Mouse (Mus musculus) layer of hippocampus, postnatal 10 days (tissue): ENCODE results near the gene Cyp2w1. TPM values are rescaled to one million over a fixed set of nuclear protein-coding genes. Genes with fewer than 3 reads are reported as not detected.
"Not testable (repeated sequence)": the region's sequence is repeated elsewhere in the genome, so short reads cannot be mapped to it uniquely, and the experiment has no call there.

Source experiments
- DNase-seq, 2 experiments: peaks; one replicate each; pipeline ENCODE4 v3.0.0; 2021; ENCODE audit warnings: low spot score in 2 of 2
- total RNA-seq, 2 experiments: library from RNA; stranded (reverse); gene quantifications; 2 replicates each; pipeline ENCODE4 v1.2.3; 2021

Cyp2w1 gene
- total RNA-seq, 2 experiments from 2014 or later = not detected

DNA sequence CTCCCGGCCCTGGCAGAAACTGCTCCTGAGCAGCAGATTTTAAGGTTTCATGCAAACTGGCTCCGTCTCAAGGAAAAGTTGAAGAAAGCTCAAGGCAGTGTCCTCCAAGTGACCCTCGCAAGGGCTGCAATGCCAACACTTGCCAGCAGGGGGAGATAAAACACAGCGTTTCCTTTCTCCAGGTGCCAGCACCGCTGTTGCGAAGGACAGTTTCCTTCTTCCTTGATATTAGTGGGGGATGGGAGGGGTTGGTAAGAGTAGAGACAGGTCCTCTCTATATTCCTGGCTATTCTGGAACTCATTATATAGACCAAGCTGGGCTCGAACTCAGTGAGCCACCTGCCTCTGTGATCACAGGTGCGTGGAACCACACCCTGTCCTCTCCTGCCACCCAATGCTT, 20.7 kb upstream of the Cyp2w1 start:
- DNase-seq = peak; percentile 86 to 87

DNA sequence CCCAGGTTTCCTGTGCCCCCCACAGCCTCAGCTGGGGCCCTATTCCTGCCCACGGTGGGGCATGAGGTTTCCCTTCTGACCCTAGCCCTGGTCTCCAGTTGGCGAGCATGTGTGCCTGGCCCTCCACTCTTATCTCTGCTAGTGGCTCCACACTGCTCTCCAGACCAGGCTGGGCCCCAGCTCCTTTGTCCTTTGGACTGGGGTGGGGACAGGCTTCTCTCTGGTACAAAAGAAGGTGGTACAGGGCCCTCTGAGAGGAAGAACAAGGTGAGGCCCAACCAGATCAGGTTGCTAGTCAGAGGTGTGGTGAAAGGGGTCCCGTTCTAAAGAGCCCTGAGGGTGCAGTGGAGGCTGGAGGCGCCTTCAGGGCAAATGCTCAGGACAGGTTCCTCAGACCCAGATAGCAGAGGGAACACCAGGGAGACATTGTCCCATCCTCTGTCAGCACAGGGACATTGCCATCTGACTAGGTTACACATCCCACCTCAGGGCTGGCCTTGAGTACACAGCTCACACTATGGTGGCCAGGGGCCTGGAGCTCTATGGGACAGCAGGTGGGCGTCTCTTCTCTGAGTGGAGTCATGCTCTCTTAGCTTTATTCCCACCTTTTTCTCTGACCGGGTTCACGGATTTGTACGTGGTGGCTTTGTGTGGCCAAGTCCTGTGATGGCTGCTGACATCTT, 19.7 kb upstream of the Cyp2w1 start:
- DNase-seq = no peak

DNA sequence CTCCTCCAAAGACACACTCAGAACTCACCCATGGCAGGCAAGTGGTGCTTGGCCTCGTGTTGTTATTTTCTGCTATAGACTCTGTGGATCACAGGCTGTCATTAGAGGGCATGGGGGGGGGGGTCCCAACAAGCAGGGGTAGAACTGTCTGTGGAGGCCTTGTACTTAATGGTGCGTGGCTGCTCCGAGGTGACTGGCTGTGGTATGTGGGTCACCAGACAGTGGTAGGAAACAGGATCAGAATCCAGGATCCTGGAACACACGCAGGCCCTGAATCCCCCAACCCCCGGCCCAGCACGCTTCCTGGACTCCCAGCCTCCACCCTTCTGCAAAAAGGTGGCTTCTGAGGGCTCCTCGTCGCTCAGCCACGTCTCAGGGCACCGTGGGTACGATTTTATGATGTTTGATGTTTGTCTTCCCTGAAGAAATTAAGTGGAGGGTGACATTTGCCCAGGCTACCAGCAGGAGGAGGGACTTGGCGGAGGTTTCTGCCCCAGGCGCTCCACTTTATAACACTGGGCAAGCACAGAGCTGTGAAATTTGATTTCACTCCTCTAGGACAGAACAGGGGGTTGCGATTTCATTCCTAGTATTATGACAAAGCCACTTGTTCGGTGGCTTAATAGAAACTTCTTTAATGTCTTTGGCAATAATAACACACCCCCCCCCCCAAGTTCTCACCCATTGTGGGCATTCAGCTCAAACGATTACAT, 19.0 kb upstream of the Cyp2w1 start:
- DNase-seq = no peak

DNA sequence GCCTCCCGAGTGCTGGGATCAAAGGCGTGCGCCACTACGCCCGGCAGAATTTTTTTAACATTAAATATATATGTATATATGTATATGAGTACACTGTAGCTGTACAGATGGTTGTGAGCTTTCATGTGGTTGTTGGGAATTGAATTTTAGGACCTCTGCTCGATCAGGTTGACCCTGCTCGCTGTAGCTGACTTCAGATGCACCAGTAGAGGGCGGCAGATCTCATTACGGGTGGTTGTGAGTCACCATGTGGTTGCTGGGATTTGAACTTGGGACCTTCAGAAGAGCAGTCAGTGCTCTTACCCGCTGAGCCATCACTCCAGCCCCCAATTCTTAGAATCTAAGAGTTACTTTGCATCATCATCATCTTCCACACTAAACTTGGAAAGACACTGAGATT, 18.0 kb upstream of the Cyp2w1 start:
- not testable (repeated sequence) for DNase-seq

DNA sequence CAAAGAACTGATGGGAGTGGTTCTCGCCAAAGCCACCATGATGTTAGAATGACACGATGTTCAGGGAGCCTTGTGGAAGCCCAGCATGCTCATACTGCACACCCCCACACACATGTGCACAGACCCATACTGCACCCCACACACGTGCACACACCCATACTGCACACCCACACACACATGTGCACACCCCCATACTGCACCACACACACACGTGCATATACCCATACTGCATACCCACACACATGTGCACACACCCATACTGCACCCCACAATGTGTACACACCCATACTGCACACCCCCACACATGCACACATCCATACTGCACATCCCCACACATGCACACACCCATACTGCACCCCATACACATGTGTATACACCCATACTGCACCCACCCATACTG, 16.8 kb upstream of the Cyp2w1 start:
- DNase-seq = no peak

DNA sequence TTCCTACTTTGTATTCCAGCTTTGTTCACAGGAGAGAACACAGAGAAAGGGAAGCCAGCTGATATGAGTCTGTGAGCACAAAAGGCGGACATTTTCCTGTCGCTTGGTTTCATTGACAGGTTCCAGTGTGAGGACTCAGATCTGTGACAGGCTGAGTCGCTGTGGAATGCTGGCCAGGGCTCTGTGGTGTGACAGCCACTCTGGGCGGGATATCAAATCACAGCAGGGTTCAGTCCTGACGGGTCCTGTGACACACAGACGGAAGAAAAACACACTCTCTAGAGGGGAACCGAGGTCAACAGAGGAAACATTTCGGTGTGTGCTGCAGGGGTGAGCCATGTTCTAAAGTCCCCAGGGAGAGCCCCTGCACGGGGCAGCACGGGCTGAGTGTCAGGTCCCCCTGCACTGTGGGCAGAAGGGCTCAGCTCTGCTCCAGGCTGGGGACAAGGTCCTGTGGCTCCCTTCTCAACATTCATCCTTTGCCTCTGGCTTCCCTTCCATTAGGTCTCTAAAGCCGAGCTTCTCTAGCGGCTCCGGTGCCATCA, 14.5 kb upstream of the Cyp2w1 start:
- peak in 1 of 2 experiments; percentile 32 for DNase-seq

DNA sequence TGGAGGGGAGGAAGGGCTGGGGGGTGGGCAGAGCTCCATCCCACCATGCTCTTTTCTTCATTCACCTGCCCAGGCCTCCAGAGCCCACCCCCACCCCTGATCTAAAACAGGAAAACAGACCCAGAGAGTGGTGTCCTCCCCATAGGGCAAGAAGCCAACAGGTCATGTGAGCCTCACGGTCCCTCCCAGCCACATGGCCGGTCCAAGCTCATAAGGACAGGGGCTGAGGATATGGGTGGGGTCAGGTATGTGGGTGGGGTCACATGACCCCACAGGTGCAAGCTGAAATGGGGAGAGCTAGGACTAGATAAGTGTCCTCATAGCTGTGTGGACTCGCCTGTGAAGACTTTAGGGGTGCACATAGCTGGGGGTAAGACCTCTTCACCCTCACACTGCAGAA, 14.0 kb upstream of the Cyp2w1 start:
- no peak for DNase-seq

DNA sequence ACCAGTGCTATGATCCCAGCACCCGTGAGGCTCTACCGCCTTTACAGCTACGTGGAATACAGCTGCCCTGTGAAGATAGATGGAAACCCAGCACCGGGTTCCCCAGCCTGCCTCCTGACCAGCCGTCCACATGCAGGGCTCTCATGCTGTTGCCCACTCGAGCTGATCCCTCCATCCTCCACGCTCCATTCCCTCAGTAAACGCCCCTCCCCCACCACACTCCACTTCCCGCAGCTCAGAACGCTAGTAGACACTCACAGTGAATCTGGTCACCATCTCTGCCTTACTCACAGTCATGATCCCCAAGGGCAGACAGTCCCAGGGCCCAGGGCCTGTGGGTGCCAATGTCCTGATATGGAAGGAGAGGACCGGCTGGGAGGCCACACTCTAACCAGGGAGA, 13.5 kb upstream of the Cyp2w1 start:
- DNase-seq = no peak

DNA sequence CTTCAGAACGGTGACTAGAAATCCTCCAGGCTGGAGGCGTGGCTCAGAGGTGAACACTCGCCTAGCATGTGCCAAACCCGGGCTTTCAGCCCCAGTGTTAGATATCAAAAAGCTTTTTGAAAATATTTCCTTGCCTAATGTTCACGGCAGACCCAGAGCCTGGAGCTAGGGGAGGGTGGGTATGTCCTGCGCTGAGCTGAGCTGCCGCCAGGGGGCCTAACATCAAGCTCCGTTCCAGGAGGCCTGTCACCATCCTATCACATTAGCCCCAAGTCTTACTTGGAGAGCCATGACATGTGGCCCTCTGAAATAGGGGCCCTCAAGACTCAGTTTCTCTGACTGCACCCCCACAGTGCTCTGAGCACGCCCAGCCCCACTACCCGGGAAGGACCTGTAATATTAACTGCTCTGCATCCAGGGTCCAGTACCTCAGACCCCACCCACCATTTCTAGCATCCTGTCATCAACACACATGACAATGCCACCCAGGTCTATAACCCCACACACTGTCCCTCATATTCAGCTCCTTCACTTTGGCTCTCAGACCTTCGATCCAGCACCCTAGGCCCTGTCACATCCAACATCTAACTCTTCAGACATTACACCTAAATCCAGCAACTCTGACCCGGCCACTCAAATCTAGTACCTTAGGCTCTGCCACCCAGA, 8.3 kb upstream of the Cyp2w1 start:
- DNase-seq = peak; percentile 86 to 88

DNA sequence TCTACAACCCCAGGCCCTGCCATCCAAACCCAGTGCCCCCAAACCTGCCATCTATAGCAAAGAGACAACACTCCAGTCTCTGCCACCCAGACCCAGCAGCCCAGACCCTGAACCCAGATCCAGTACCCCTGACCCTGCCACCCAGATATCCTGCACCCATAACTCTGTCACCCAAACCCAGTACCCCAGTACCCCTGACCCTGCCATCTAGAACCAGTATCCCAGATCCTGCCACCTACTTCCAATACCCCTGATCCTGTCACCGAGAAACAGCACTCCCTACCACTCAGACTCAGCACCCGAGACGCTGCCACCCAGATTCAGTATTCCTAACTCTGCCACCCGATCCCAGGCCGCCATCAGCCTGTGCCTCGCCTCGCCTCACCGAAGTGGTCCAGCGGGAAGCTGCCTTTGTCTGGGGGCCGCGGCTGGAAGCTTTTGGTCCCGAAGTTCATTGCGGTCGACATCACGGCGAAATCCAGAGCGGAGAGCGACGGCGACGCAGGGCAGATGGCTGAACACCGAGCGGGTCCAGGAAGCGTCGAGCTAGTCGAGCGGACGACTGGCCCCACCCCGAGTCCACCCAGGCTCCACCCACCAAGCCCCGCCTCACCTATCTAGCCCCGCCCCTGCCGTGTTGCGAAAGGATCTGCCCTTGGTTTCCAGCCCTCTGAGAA, 7.6 kb upstream of the Cyp2w1 start:
- DNase-seq = peak; percentile 92 to 94

DNA sequence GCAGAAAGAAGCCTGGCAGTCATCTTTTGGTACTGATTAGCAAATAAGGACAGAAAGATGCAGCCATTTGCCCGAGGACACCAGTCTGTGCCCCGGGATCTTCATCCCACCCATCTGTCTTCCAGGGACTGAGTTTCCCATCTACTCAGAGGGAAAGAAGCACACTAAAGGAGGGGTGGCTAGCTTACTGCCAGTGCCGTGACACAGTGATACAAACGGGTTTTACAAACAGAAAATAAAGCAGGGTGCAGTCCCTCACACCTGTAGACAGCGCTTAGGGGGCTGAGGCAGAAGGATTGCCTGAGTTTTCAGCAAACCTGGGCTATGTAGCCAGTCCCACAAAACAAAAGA, 7.1 kb upstream of the Cyp2w1 start:
- DNase-seq = no peak

DNA sequence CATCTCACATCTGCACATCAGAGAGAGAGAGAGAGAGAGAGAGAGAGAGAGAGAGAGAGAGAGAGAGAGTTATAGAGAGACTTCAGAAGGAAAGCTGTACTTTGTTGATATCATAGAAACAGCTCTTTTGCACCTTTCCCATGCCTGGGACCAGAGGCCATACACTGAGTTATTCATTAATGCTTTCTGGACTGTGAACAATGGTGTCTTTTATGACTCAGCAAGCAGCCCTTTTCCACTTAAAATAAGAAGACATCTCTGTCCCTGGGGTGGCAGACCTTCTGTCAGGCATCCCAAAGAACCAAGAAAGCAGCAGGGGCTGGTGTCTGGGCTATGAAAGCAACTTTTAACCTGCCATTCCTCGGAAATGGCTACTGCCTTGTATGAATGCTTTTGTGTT, 5.2 kb upstream of the Cyp2w1 start:
- no peak for DNase-seq

DNA sequence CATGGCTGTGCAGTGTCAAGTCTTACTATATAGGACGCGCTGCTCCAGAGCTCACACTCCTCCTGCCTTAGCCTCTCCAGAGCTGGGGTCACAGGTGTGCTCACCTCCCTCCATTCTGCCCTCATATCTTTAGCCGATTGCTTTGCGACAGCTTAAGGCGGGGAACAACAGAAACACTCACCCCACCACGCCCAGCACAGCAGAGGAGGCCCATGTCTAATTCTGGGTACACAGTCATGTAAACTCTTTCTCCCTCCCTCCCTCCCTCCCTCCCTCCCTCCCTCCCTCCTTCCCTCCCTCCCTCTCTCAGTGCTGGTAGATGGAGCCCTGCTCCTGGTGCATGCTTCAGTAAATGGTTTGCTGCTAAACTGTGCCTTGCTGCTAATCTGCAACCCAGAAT, 2.7 kb upstream of the Cyp2w1 start:
- DNase-seq = no peak

DNA sequence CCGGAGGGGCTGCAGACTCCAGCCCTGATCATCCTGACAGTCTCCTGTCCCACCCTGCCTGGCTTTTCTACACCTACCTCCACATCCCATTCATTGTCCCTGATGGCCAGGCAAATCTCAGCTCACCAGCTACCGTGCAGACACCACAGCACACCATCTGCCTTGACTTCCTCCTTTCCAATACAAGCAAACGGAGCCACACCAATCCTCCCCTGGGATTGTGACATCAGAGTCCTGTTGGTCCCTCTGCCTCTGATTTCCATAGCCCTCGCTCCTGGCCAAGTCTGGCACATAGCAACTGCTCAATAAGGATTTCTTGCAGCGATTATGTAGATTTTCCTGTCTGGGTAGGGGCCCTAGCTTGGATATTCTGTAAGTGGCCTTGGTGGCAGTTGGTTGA, 1.3 kb upstream of the Cyp2w1 start, which contains the start of gene Cox19:
TSS of gene Cox19 (minus strand) at position 285 of the 400 bp plus-strand sequence.
- DNase-seq = no peak

DNA sequence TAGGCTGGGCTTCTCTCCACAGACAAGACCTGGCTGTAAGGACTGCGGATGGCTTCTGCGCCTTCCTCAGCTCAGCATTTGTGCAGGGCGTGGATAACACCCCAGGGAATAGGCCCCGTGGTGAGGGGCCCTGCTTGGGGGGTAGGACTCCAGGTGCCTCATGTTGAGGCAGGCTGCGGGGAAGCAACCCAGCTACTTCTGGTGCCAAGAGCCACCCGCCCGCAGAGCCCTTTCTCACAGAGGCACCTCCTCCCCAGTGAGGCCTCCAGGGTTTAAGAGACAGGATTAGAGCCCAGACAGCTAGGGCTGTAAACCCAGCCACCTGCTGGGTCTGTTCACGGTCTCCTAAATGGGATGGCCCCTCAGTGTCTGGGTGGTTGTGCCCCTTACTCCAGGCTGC, 789 bp upstream of the Cyp2w1 start:
- no peak for DNase-seq

DNA sequence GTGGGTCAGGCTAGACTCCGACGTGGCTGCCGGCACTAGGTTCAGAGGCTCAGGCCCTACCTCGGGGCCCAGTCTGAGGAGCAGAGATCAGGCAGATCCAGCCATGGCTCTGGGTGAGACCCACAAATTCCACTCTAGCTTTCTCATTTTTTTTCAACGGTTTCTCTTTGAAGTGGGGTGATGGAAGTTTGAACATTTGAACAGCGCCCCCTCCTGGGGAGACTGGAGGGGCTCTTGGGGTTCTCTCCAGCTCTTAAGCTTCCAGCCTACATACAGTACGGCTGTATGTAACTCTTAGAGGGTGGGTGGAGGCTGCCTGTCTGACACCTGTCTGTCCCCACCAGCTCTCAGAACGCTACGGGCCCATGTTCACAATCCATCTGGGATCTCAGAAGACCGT, 1.1 kb downstream of the Cyp2w1 start:
- no peak for DNase-seq

DNA sequence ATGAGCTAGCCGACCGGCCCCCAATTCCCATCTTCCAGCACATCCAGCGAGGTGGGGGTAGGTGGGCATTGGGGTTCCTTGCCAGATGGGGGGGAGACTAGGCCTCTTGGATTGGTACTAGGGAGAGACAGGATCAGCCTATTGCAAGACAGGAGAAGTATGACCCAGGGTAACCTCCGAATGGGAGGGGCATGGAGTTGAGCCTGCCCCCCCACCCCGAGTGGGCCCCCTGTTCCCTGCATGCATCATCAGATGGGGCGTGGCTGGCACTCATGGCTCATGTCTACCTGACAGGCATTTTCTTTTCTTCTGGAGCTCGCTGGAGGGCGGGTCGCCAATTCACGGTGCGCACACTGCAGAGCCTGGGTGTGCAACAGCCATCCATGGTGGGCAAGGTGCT, 1.5 kb downstream of the Cyp2w1 start:
- DNase-seq = no peak

DNA sequence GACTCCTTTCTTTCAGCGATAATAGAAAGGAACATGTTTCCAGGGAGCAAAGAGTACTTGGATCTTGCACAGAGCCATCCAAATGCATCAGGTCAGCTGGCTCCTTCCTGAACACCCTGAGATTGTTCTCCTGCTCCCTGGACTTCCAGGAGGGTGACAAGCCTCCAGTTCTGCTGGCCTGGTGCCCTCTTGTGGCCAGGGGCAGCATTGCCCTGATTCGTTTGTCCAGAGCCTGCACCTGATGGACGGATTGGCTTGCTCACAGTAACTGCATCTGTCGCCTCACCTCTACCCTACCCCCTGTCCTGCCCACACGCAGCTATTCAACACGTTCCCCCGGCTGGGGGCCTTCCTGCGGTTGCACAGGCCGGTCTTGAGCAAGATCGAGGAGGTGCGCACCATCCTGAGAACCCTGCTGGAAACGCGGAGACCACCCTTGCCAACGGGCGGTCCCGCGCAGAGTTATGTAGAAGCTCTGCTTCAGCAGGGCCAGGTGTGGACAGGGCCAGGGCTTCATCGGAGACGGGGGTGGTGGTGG, 2.9 kb downstream of the Cyp2w1 start:
- DNase-seq = peak; percentile 78 to 84

DNA sequence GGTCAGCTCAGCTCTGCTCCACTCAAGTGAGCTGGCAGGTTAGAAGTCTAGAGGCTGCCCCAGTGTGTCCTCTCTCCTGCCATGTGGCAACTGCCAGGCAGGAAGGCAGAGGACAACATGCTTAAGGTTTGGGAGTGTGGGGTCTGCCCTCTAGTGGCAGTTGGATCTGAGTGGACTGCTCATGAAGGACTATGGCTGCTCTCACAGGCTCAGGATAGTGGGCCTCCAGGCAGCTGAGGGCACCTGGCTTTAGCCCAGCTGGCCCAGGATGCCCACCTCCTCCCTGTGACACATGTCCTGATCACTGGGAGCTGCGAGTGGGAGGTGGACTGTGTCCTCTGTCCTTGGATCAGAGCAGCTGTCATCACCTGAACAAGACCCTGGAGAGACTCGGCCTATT, 6.2 kb downstream of the Cyp2w1 start:
- peak in 1 of 2 experiments; percentile 49 for DNase-seq

DNA sequence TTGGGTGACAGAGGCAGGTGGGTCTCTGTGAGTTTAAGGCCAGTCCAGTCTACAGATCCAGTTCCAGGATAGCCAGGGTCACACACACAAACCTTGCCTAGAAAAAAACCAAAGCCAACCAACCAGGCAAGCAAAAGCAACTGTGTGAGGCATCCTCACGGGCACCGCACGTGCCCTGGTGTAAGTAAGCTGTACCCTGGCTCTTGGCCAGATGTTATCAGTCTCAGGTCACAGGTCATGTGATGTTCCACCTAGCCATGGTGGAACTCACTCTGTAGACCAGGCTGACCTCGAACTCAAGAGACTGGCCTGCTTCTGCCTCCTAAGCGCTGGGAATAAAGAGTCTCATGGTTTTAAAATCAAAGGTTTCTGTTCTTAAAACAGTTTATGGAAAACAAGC, 6.8 kb downstream of the Cyp2w1 start:
- DNase-seq = no peak

DNA sequence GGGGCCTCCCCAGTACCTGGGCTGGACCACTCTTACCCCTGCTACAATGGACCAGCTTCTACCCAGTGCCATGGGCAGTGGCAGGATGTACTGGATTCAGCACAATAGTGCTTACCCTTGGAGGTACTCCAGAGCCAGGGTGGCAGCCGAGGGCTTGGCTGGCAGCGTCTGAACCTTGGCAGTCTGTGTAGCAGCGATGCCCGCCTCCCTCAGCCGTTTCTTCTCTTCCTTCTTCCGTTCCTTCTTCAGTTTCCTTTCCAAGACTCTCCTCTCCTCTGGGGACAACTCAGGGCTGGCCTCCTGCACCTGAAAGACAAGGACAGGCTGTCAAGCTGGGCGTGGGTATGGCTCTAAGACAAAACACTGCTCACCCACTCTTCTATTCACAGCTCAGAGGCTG, 11.4 kb downstream of the Cyp2w1 start:
- DNase-seq = peak; percentile 55
